Mouse (Mus musculus): ENCODE measurements around the gene Vmn1r4. TPM values are rescaled to one million over a fixed set of nuclear protein-coding genes. Genes with fewer than 3 reads are reported as not detected.

Gene Vmn1r4
- polyA plus RNA-seq, 1 experiment = 0.02 TPM

DNA sequence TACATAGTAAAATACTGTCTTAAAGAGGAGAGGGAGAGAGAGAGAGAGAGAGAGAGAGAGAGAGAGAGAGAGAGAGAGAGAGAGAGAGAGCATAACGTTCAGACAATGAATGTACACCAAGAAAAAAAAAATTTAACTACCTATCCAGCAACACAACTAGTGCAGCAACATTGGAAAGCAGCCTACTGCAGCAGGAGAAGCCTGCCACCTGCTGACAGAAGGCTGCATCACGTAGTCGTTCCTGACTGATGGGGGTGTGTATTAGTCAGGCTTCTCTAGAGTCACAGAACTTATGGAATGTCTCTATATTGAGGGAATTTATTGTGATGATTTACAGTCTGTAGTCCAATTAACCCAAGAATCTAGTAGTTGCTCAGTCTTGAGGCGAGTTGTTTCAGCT lies 14.9 kb upstream of the Vmn1r4 start:
- no peaks in the 10 kb centered on the region for H3K36me3 ChIP-seq (ENCODE audit: control insufficient read depth, insufficient read depth)
- no peak overlapping the region for H3K4me2 ChIP-seq (ENCODE audit: low read depth)
- no peak overlapping the region for H3K4me3 ChIP-seq
- no peaks in the 10 kb centered on the region for H3K27me3 ChIP-seq (ENCODE audit: control insufficient read depth, insufficient read depth, insufficient read length)
- H3K79me2 ChIP-seq (ENCODE audit: control insufficient read depth, insufficient read depth) = peaks cover 3% of the 10 kb centered on the region
- H3ac ChIP-seq (ENCODE audit: control insufficient read depth, insufficient read length) = no peak overlapping the region
- no peak for TF ChIP-seq CEBPB (IDR thresholded peaks at IDR 0.05; ENCODE audit: insufficient read depth, poor library complexity, severe bottlenecking)
- no peak for TF ChIP-seq POLR2AphosphoS2 (IDR thresholded peaks at IDR 0.05; ENCODE audit: insufficient read length, low read depth)

DNA sequence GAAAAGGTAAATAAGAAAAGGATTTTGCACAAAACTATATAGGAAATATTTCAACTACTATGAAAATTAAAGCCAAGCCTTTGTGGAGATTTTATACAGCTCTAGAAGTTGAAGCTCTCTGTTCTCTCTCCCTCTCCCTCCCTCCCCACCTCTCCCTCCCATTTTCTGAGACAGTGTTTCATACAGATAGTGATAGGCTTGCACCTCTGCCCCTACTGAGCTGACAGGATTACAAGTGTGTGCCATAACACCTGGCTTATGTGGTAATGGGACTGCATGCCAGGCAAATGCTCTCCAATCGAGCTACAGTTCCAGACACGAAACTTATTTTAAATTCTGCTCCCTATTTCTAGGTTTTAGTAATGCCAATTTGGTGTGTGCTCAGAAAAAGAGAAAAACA lies 12.9 kb upstream of the Vmn1r4 start:
- H3K79me2 ChIP-seq (ENCODE audit: control insufficient read depth, insufficient read depth) = peaks cover 7% of the 10 kb centered on the region
- H3K27me3 ChIP-seq (ENCODE audit: control insufficient read depth, insufficient read depth, insufficient read length) = no peaks in the 10 kb centered on the region

DNA sequence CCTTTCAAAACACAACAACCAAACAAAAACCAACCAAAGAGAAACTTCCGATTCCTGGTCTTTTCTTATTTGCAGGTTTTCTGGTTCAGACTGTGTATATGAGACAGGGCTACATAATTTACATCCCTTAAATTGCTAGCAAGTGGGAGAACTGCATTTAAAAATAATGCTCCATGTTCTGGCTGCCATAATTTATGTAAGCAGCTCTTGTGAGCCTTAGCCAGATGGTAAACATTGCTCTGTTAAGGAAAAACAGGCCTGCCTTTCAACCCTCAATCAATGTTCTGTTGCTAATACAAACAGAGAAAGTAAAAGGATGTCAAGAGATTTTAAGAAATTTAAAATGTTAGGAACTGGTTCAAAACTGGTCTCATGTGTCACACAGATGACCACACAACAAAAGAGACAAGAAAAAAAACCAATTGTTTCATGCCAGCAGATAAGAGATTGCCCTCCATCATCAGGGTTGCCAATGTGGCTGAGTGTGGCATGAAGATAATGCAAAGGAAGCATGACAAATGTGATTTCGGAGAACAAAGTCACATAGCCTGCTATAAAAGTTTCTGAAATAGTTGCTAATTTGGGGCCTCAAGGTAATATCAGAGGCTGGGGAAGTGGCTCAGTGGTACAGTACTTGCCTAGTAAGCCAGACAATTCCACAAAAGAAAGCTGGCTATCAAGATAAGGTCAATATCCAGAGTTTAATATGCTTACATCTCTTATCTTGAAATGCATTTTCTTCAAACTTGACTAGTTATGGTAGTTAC lies 10.5 kb upstream of the Vmn1r4 start:
- no peak overlapping the region for H3ac ChIP-seq (ENCODE audit: control insufficient read depth, insufficient read length)
- peaks cover 7% of the 10 kb centered on the region for H3K79me2 ChIP-seq (ENCODE audit: control insufficient read depth, insufficient read depth)
- no peaks in the 10 kb centered on the region for H3K36me3 ChIP-seq (ENCODE audit: control insufficient read depth, insufficient read depth)
- no peak for TF ChIP-seq TCF3 (IDR thresholded peaks at IDR 0.05; ENCODE audit: insufficient read length, low read depth)
- TF ChIP-seq MYOD1 (IDR thresholded peaks at IDR 0.05; ENCODE audit: control insufficient read depth in 1 of 3, insufficient read length in 2 of 3, low read depth in 2 of 3) = no peak
- no peak for TF ChIP-seq MYOG (IDR thresholded peaks at IDR 0.05; ENCODE audit: control insufficient read depth in 1 of 3, insufficient read depth in 1 of 3, insufficient read length in 2 of 3, low read depth in 2 of 3)
- no peak for TF ChIP-seq POLR2A (IDR thresholded peaks at IDR 0.05; ENCODE audit: insufficient read length, low read depth)
- TF ChIP-seq TCF12 (IDR thresholded peaks at IDR 0.05; ENCODE audit: insufficient read depth, poor library complexity, severe bottlenecking) = no peak
- no peak for TF ChIP-seq E2F4 (IDR thresholded peaks at IDR 0.05; ENCODE audit: insufficient read depth)
- TF ChIP-seq USF1 (IDR thresholded peaks at IDR 0.05; ENCODE audit: low read depth) = no peak
- TF ChIP-seq SRF (IDR thresholded peaks at IDR 0.05; ENCODE audit: control insufficient read depth, insufficient read length, low read depth) = no peak
- TF ChIP-seq MAX (IDR thresholded peaks at IDR 0.05; ENCODE audit: low read depth) = no peak
- H3K4me3 ChIP-seq = no peak overlapping the region
- no peaks in the 10 kb centered on the region for H3K27me3 ChIP-seq (ENCODE audit: control insufficient read depth, insufficient read depth, insufficient read length)
- H3K4me2 ChIP-seq (ENCODE audit: low read depth) = no peak overlapping the region

More for the DNA sequence above, 12.9 kb upstream of the Vmn1r4 start:
- H3K4me3 ChIP-seq = no peak overlapping the region
- no peak overlapping the region for H3ac ChIP-seq (ENCODE audit: control insufficient read depth, insufficient read length)
- no peaks in the 10 kb centered on the region for H3K36me3 ChIP-seq (ENCODE audit: control insufficient read depth, insufficient read depth)
- no peak overlapping the region for H3K4me2 ChIP-seq (ENCODE audit: low read depth)
- TF ChIP-seq REST (IDR thresholded peaks at IDR 0.05; ENCODE audit: insufficient read depth, insufficient read length) = no peak
- no peak for TF ChIP-seq TCF3 (IDR thresholded peaks at IDR 0.05; ENCODE audit: insufficient read length, low read depth)
- TF ChIP-seq POLR2AphosphoS2 (IDR thresholded peaks at IDR 0.05; ENCODE audit: insufficient read length, low read depth) = no peak
- TF ChIP-seq MYOD1 (IDR thresholded peaks at IDR 0.05; ENCODE audit: control insufficient read depth in 1 of 3, insufficient read length in 2 of 3, low read depth in 2 of 3) = no peak
- TF ChIP-seq MAX (IDR thresholded peaks at IDR 0.05; ENCODE audit: low read depth) = no peak
- TF ChIP-seq POLR2A (IDR thresholded peaks at IDR 0.05; ENCODE audit: insufficient read length, low read depth) = no peak
- TF ChIP-seq MYOG (IDR thresholded peaks at IDR 0.05; ENCODE audit: control insufficient read depth in 1 of 3, insufficient read depth in 1 of 3, insufficient read length in 2 of 3, low read depth in 2 of 3) = no peak
- no peak for TF ChIP-seq TCF12 (IDR thresholded peaks at IDR 0.05; ENCODE audit: insufficient read depth, poor library complexity, severe bottlenecking)
- TF ChIP-seq USF1 (IDR thresholded peaks at IDR 0.05; ENCODE audit: low read depth) = no peak
- no peak for TF ChIP-seq CEBPB (IDR thresholded peaks at IDR 0.05; ENCODE audit: insufficient read depth, poor library complexity, severe bottlenecking)

DNA sequence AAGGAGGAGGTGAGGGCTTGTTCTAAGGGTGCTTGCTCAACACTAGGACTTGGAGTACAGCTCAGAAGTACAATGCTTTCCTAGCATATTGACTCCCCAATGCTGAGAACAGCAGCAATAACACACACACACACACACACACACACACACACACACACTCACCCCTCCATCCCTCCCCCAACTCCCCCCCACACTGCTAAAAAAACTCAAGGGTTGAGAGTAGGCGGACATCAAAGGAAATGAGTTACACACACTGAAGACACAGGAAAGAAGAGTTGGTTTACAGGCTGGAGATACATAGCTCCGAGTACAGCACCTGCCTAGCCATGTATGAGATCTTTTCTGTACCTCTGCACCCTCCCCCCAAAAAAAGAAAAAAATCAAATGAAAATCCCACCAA lies 7.5 kb upstream of the Vmn1r4 start:
- TF ChIP-seq USF1 (IDR thresholded peaks at IDR 0.05; ENCODE audit: low read depth) = no peak
- no peak for TF ChIP-seq E2F4 (IDR thresholded peaks at IDR 0.05; ENCODE audit: insufficient read depth)
- TF ChIP-seq MAX (IDR thresholded peaks at IDR 0.05; ENCODE audit: low read depth) = no peak
- TF ChIP-seq MYOG (IDR thresholded peaks at IDR 0.05; ENCODE audit: control insufficient read depth in 1 of 3, insufficient read depth in 1 of 3, insufficient read length in 2 of 3, low read depth in 2 of 3) = no peak
- TF ChIP-seq POLR2A (IDR thresholded peaks at IDR 0.05; ENCODE audit: insufficient read length, low read depth) = no peak
- no peak for TF ChIP-seq SRF (IDR thresholded peaks at IDR 0.05; ENCODE audit: control insufficient read depth, insufficient read length, low read depth)
- TF ChIP-seq POLR2AphosphoS2 (IDR thresholded peaks at IDR 0.05; ENCODE audit: insufficient read length, low read depth) = no peak
- no peak for TF ChIP-seq TCF3 (IDR thresholded peaks at IDR 0.05; ENCODE audit: insufficient read length, low read depth)
- no peak for TF ChIP-seq MYOD1 (IDR thresholded peaks at IDR 0.05; ENCODE audit: control insufficient read depth in 1 of 3, insufficient read length in 2 of 3, low read depth in 2 of 3)
- no peak for TF ChIP-seq CEBPB (IDR thresholded peaks at IDR 0.05; ENCODE audit: insufficient read depth, poor library complexity, severe bottlenecking)
- no peak for TF ChIP-seq REST (IDR thresholded peaks at IDR 0.05; ENCODE audit: insufficient read depth, insufficient read length)
- no peak for TF ChIP-seq TCF12 (IDR thresholded peaks at IDR 0.05; ENCODE audit: insufficient read depth, poor library complexity, severe bottlenecking)
- Histone ChIP-seq H3K79me2 (ENCODE audit: control insufficient read depth, insufficient read depth) (peaks cover 12% of the 10 kb centered on the region), H3K4me2 (ENCODE audit: low read depth) (no peak overlapping the region), H3ac (ENCODE audit: control insufficient read depth, insufficient read length) (no peak overlapping the region), H3K27me3 (ENCODE audit: control insufficient read depth, insufficient read depth, insufficient read length) (no peaks in the 10 kb centered on the region), H3K4me3 (no peak overlapping the region), H3K36me3 (ENCODE audit: control insufficient read depth, insufficient read depth) (no peaks in the 10 kb centered on the region)

Measured in myocyte (in vitro differentiated cells).